Mouse (Mus musculus): ENCODE results near the gene Slc35d2. TPM values are rescaled to one million over a fixed set of nuclear protein-coding genes. Genes with fewer than 3 reads are reported as not detected.
"Not testable (repeated sequence)": the region's sequence is repeated elsewhere in the genome, so short reads cannot be mapped to it uniquely, and the experiment has no call there.

Slc35d2 gene
- polyA plus RNA-seq, 1 experiment from 2014 or later = 5.4 TPM

DNA sequence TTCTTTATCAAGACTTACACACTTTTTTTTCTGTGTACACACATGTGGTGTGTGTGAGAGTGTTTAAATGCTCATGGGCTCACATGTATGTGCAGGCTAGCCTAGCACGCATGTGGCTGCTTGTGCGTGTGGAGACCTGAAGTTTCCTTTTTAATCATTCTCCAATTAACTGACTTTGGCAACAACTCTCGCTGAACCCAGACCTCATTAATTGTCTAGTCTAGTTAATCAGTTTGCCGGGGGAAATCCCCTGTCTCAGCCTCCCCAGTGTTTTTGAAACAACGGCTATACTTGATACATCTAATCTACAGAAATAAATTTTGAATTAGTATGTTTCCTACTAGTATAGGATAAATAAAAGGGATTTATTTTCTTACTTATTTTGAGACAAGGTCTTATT is 43.1 kb downstream of the Slc35d2 start:
- no peaks in the 10 kb centered on the region for H3K9me3 ChIP-seq
- 83% methylated on average over 5 of the region's 5 CpGs for WGBS
- no peak for ATAC-seq (ENCODE audit: insufficient number of reproducible peaks, insufficient read depth, low FRiP score, low TSS enrichment)

GRCm38 (mm10) chr13:64083331-64083730 is 45.8 kb downstream of the Slc35d2 start:
- Histone ChIP-seq H3K4me3 (no peak overlapping the region), H3K9ac (no peak overlapping the region)

More for the DNA sequence above, 43.1 kb downstream of the Slc35d2 start:
- H3K4me3 ChIP-seq = no peak overlapping the region
- 0 out of 2 replicates have a peak, but pooled peaks cover 5% of the 10 kb centered on the region for H3K4me1 ChIP-seq
- H3K9ac ChIP-seq = no peak overlapping the region
- H3K27me3 ChIP-seq = no peaks in the 10 kb centered on the region
- no peak overlapping the region for H3K4me2 ChIP-seq (replicated peaks)
- no peaks in the 10 kb centered on the region for H3K36me3 ChIP-seq
- H3K27ac ChIP-seq = no peak overlapping the region

GRCm38 (mm10) chr13:64081012-64081919 is 47.9 kb downstream of the Slc35d2 start:
- Histone ChIP-seq H3K9ac (no peak overlapping the region), H3K27ac (no peak overlapping the region), H3K4me2 (replicated peaks) (no peak overlapping the region), H3K4me3 (no peak overlapping the region), H3K27me3 (no peaks in the 10 kb centered on the region), H3K36me3 (no peaks in the 10 kb centered on the region), H3K4me1 (0 out of 2 replicates have a peak, but pooled peaks cover 5% of the 10 kb centered on the region), H3K9me3 (no peaks in the 10 kb centered on the region)
- no peak for ATAC-seq (ENCODE audit: insufficient number of reproducible peaks, insufficient read depth, low FRiP score, low TSS enrichment)
- 39% methylated on average over 16 of the region's 16 CpGs for WGBS

More at GRCm38 (mm10) chr13:64083331-64083730, 45.8 kb downstream of the Slc35d2 start:
- no peaks in the 10 kb centered on the region for H3K36me3 ChIP-seq
- H3K9me3 ChIP-seq = no peaks in the 10 kb centered on the region
- H3K27ac ChIP-seq = no peak overlapping the region
- no peak overlapping the region for H3K4me2 ChIP-seq (replicated peaks)
- H3K4me1 ChIP-seq = 0 out of 2 replicates have a peak, but pooled peaks cover 5% of the 10 kb centered on the region
- WGBS = 87% methylated on average over 3 of the region's 3 CpGs
- H3K27me3 ChIP-seq = no peaks in the 10 kb centered on the region
- ATAC-seq (ENCODE audit: insufficient number of reproducible peaks, insufficient read depth, low FRiP score, low TSS enrichment) = no peak

GRCm38 (mm10) chr13:64077591-64077990 is 51.6 kb downstream of the Slc35d2 start:
- H3K9me3 ChIP-seq = no peaks in the 10 kb centered on the region
- no peak overlapping the region for H3K4me2 ChIP-seq (replicated peaks)
- H3K4me3 ChIP-seq = no peak overlapping the region
- H3K9ac ChIP-seq = no peak overlapping the region
- no peaks in the 10 kb centered on the region for H3K27me3 ChIP-seq
- H3K27ac ChIP-seq = no peak overlapping the region
- H3K36me3 ChIP-seq = no peaks in the 10 kb centered on the region
- WGBS = 87% methylated on average over 5 of the region's 5 CpGs
- ATAC-seq (ENCODE audit: insufficient number of reproducible peaks, insufficient read depth, low FRiP score, low TSS enrichment) = no peak
- 0 out of 2 replicates have a peak, but pooled peaks cover 5% of the 10 kb centered on the region for H3K4me1 ChIP-seq

DNA sequence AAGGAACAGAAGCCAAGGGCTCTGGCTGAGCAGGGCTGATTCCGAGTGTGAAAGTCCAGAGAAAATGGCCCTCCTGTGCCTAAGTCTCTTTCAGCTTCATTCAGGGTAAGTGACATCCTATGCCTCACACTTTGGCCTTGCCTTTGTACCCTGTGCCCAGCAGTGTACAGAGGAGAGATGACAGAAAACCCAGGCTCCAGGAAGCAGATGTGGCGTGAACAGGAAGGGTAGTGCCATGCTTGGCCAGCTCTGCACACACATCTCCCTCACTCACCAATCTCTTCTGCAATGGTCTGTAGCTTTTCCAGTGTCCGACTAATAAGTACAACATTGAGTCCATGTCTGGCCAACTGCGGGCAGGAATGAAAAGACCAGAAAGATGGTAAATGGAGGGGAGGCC is 53.1 kb downstream of the Slc35d2 start:
- Histone ChIP-seq H3K4me2 (replicated peaks) (no peak overlapping the region), H3K9ac (no peak overlapping the region), H3K4me1 (no peaks in the 10 kb centered on the region), H3K9me3 (no peaks in the 10 kb centered on the region), H3K36me3 (no peaks in the 10 kb centered on the region), H3K27me3 (no peaks in the 10 kb centered on the region), H3K27ac (no peak overlapping the region), H3K4me3 (no peak overlapping the region)
- whole genome bisulfite sequencing = 84% methylated on average over 4 of the region's 4 CpGs
- no peak for ATAC-seq (ENCODE audit: insufficient number of reproducible peaks, insufficient read depth, low FRiP score, low TSS enrichment)

- Histone ChIP-seq H3K9ac (no peak overlapping the region), H3K4me1 (0 out of 2 replicates have a peak, but pooled peaks cover 4% of the 10 kb centered on the region), H3K4me2 (replicated peaks) (no peak overlapping the region), H3K27ac (no peak overlapping the region), H3K27me3 (no peaks in the 10 kb centered on the region), H3K36me3 (no peaks in the 10 kb centered on the region), H3K4me3 (no peak overlapping the region), H3K9me3 (no peaks in the 10 kb centered on the region)
- ATAC-seq (ENCODE audit: insufficient number of reproducible peaks, insufficient read depth, low FRiP score, low TSS enrichment) = no peak
- WGBS = 46% methylated on average over 3 of the region's 3 CpGs
Measured at GRCm38 (mm10) chr13:64066653-64067052, 62.5 kb downstream of the Slc35d2 start.

DNA sequence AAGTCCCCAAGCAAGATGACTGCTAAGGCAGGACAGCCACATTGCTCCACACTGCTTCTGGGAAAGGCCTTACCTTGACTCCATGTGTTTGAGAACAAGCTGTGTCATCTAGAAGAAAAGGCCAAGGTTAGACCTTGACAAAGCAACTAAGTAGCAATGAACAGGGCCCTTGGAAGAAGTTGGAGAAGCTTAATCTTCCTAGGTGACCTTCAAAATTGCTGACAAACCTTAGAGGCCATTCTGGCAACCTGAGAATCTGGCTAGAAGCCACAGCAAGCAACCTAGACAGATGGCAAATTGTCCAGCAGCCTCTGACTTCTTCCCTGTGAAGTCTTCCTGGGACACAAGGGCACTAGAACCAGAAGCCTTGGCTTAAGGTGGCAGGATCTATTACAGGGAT is 64.9 kb downstream of the Slc35d2 start:
- Histone ChIP-seq H3K9me3 (no peaks in the 10 kb centered on the region), H3K4me3 (no peak overlapping the region)

DNA sequence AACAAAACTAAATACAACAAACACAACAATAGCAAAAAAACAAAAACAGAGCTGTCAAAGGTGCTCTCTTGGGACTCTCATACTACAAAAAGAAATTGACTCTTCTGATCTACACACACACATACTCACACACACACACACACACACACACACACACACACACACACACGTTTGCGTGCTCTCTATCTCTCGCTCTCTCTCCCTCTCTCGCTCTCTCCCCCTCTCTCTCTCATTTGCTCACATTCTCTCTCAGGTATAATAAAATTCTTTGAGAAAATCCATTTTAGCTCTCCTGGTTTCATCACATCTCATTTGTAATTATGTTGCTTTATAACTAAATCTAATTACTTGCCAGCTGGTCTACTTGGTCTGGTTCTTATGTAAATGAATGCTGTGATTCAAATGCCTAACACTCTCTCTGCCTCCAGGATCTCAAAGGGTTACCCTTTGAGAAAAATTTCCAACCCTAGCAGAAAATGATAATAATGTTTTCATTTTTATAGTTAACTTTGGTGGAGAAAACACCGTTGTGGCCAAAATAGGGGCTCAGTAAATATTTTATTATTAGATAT is 68.1 kb downstream of the Slc35d2 start:
- no peak overlapping the region for H3K4me3 ChIP-seq
- no peaks in the 10 kb centered on the region for H3K36me3 ChIP-seq
- no peaks in the 10 kb centered on the region for H3K4me1 ChIP-seq
- no peak overlapping the region for H3K27ac ChIP-seq
- no peaks in the 10 kb centered on the region for H3K27me3 ChIP-seq
- H3K9me3 ChIP-seq = no peaks in the 10 kb centered on the region
- WGBS = 80% methylated on average over 5 of the region's 5 CpGs
- H3K4me2 ChIP-seq (replicated peaks) = no peak overlapping the region
- ATAC-seq (ENCODE audit: insufficient number of reproducible peaks, insufficient read depth, low FRiP score, low TSS enrichment) = no peak
- H3K9ac ChIP-seq = no peak overlapping the region

More for the DNA sequence above, 64.9 kb downstream of the Slc35d2 start:
- Histone ChIP-seq H3K4me2 (replicated peaks) (no peak overlapping the region), H3K4me1 (0 out of 2 replicates have a peak, but pooled peaks cover 4% of the 10 kb centered on the region), H3K27ac (no peak overlapping the region), H3K36me3 (no peaks in the 10 kb centered on the region), H3K9ac (no peak overlapping the region), H3K27me3 (no peaks in the 10 kb centered on the region)
- ATAC-seq (ENCODE audit: insufficient number of reproducible peaks, insufficient read depth, low FRiP score, low TSS enrichment) = no peak

DNA sequence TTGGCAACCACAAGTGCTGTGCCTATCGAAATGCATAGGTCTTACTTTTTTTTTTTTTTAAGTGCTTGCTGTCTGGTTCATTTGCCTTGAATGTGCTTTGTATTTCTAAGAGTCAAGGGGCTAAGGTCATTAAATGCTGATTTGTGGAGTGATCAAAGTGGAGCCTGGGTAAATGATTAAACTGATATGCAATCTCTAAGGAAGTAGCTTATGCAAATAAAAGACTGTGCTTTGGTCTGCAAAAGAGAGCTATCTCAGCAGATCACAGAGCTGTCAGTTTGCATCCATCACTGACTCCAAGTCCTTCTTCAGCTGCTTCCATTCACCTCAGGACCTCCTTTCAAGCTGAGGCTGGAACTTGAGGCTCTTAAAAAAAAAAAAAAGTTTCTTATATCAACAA is 75.2 kb downstream of the Slc35d2 start:
- H3K4me2 ChIP-seq (replicated peaks) = no peak overlapping the region
- H3K4me1 ChIP-seq = no peaks in the 10 kb centered on the region
- H3K27ac ChIP-seq = no peak overlapping the region
- peaks cover 4% of the 10 kb centered on the region for H3K9me3 ChIP-seq
- 61% methylated on average over 1 of the region's 1 CpGs for WGBS
- H3K9ac ChIP-seq = no peak overlapping the region
- no peaks in the 10 kb centered on the region for H3K36me3 ChIP-seq
- ATAC-seq (ENCODE audit: insufficient number of reproducible peaks, insufficient read depth, low FRiP score, low TSS enrichment) = no peak
- no peak overlapping the region for H3K4me3 ChIP-seq
- H3K27me3 ChIP-seq = no peaks in the 10 kb centered on the region

DNA sequence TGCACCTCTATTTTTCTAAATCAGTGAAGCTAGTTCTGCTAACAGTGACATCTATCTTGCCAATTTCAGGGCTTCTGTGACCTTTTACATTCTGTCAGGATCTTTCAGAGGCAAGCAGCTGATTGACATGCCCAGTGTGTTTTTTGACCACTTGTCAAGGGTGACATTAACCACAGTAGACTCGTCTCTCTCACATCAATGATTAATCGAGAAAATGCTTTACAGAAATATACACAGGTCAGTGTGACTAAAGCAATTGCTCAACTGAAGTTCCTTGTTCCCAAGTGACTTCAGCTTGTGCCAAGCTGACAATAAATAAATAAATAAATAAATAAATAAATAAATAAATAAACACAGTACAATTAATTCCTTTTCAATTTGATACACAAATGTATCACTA is 76.9 kb downstream of the Slc35d2 start:
- not testable (repeated sequence) for ATAC-seq (ENCODE audit: insufficient number of reproducible peaks, insufficient read depth, low FRiP score, low TSS enrichment); H3K4me2 ChIP-seq (replicated peaks)
- 89% methylated on average over 2 of the region's 2 CpGs for WGBS

DNA sequence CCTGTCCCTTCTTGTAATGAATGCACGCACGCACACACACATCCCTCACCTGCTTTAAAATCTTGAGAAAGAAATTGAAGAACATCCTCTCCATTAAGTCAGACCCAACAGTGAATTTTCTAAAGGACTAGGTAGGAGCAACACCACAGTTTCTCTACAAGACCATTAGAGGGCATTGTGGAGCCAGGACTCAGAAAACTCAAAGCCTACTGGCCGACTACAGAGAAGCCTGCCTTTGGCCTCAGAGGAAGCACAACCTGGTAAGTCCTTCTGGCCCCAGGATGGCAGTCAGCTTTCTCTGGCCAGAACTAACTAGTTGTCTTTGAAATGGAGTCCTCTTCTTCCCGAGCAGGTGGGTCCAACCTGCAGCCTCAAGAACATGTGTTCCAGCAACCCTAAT is 78.3 kb downstream of the Slc35d2 start:
- Histone ChIP-seq H3K4me2 (replicated peaks) (no peak overlapping the region), H3K27ac (no peak overlapping the region), H3K36me3 (no peaks in the 10 kb centered on the region), H3K9me3 (peaks cover 4% of the 10 kb centered on the region), H3K9ac (no peak overlapping the region), H3K4me3 (no peak overlapping the region), H3K4me1 (no peaks in the 10 kb centered on the region), H3K27me3 (no peaks in the 10 kb centered on the region)
- no peak for ATAC-seq (ENCODE audit: insufficient number of reproducible peaks, insufficient read depth, low FRiP score, low TSS enrichment)
- 61% methylated on average over 4 of the region's 4 CpGs for WGBS

More for the DNA sequence above, 76.9 kb downstream of the Slc35d2 start:
- not testable (repeated sequence) for H3K27ac ChIP-seq, H3K4me1 ChIP-seq, H3K9ac ChIP-seq, H3K4me3 ChIP-seq, H3K27me3 ChIP-seq, H3K36me3 ChIP-seq, H3K9me3 ChIP-seq

DNA sequence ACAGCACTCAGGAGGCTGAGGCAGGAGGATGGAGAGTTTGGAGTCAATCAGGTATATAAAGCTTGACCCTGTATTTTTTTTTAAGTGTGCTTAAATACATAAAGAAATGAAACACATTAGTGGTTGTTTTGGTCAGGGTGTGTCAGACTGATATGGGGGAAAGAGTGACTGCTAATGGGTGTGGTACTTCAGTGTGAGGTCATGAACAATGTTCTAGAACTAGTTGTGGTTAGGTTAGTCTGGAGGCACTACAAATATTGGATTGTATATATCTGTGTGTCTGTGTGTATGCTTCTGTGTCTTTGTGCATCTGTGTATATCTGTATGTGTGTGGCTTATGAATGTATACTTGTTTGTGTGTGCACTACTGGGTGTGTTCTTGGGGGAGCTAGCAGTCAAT is 79.6 kb downstream of the Slc35d2 start:
- Histone ChIP-seq H3K27me3 (no peaks in the 10 kb centered on the region), H3K9me3 (peaks cover under 1% of the 10 kb centered on the region), H3K9ac (no peak overlapping the region), H3K27ac (no peak overlapping the region), H3K4me2 (replicated peaks) (no peak overlapping the region), H3K36me3 (no peaks in the 10 kb centered on the region), H3K4me1 (no peaks in the 10 kb centered on the region), H3K4me3 (no peak overlapping the region)
- no peak for ATAC-seq (ENCODE audit: insufficient number of reproducible peaks, insufficient read depth, low FRiP score, low TSS enrichment)
